Mouse (Mus musculus): Measurements from ENCODE around the gene Lepr.

Gene Lepr

DNA sequence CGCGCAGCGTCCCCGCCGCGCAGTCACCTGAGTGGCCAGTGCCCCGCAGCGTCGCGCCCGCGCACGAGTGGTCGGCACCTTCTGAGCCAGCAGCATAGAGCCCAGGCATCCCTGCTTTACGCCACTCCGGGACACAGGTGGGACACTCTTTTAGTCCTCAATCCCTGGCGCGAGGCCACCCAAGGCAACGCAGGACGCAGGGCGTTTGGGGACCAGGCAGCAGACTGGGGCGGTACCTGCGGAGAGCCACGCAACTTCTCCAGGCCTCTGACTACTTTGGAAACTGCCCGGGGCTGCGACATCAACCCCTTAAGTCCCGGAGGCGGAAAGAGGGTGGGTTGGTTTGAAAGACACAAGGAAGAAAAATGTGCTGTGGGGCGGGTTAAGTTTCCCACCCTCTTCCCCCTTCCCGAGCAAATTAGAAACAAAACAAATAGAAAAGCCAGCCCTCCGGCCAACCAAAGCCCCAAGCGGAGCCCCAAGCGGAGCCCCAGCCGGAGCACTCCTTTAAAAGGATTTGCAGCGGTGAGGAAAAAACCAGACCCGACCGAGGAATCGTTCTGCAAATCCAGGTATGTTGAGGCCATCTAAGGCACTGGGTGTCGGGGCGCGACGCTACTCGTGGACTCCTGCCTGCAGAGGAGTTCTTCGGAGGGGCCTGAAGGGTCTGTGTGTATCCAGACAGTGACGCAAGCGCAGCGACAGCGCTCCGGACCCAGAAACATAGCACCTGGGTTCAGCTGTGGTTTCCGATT lies at the start of gene Lepr:
Lepr (plus strand) TSS at position 38 of the 755 bp plus-strand sequence.
- peak; percentile 52 for DNase-seq (ENCODE audit: extremely low spot score)

DNA sequence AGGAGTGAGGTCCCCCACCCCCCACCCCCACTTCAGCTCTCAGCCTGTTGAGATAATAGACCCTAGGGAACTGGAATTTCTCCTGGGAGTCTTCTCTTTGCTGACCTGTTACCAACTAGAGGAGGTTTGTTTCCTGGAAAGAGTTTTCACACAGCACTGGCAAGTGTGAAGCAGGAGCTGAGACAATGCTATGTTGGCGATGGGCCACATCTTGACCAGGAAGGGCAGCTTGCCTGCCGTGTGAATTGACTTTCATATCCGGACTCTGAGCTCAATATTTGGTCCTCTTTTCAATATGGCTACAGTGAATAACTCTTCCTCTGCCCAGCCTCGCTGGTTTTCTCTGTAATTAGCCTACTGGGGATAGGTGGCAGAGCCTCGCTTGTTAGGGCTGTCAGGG lies 48.0 kb upstream of the Lepr start:
- no peak for DNase-seq (ENCODE audit: extremely low spot score)

DNA sequence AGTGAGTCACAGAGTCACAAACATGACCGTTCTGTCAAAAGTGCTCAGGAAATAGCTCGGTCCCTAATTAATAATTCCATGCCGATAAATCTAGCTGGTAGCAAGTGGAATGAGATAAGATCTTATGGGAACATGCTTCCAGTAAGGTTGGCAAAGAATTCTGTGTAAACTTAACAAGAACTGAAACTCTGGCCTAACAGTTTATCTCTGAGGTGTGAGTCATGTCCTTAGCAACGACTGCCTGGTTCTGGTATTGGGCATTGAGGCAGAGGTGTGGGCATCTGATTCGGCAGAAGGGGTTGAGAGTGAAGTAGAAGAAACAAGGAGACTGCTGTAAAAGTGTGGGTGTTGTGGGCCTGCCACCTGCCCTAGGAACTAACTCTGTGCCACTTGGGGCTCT lies 47.4 kb upstream of the Lepr start:
- no peak for DNase-seq (ENCODE audit: extremely low spot score)

DNA sequence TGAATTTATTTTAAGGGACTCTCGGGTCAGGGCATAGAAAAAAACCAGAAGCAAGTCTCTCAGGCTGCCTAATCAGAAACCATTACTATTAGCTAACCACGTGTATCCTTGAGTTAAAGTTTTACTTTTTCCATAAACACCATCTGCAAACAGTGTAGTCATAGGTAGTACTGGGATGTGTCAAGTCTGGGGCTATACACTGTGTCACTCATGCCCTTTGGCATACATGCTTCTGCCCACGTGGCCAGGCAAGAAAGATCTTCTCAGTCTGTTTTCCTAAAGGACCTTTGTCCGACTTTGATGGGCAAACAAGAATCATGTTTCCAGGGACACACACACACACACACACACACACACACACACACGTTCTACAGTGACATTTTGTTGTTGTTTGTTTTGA lies 42.4 kb upstream of the Lepr start:
- no peak for DNase-seq (ENCODE audit: extremely low spot score)

DNA sequence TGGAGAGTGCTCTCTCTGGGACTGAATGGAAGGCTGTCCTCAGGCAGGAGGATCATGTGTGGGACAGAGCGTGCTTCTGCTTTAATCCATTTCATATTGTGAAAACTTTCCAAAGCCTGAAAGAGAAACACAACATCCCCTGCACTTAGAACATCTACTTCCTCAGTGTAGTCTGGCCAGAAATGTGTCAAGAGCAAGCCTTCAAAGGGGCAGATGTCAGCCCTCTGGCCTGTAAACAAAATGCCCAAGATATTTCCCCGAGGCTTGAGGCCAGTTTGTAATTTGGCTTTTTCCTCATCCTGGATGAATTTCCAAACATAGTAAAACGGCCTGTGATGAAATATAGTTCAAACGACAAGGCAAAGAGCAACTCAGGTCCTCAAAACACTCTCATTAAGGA lies 41.5 kb upstream of the Lepr start:
- DNase-seq (ENCODE audit: extremely low spot score), result no peak

DNA sequence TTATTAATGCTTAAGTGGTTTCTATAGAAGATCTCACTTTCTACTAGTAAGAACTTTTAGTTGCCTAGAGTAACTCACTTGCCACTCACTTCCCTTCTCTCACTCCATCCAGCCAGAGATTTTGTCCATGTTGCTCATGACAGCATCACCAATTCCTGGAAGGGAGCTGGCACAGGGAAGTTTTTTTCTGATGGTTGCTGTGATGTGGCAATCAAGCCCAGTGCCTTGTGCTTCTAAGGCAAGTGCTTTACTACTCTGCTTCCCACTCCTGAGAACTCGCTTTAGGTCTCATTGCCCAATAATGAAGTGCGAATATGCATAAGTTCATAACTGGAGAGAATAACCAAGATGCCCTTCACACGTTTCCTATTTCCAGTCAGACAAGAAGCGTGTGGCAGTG lies 34.6 kb upstream of the Lepr start:
- DNase-seq (ENCODE audit: extremely low spot score), result no peak

DNA sequence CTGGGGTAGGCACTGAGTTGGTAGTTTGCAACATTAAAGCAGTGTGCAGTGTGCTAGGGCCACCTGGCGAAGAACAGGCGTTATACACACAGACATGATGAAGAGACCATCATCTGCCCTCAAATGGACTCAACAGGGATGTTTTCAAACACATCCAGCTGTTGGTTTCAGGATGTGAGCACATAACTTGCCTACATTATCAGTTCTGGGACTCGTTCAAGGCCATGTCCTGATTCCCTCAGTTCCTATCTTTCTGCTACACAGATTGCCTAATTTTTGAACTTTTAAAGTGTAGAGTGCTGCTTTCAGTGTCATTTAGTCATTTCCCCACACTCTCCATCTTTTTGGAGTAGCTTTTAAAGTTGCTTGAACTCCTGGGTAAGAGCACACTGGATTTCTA lies 34.1 kb upstream of the Lepr start:
- no peak for DNase-seq (ENCODE audit: extremely low spot score)

DNA sequence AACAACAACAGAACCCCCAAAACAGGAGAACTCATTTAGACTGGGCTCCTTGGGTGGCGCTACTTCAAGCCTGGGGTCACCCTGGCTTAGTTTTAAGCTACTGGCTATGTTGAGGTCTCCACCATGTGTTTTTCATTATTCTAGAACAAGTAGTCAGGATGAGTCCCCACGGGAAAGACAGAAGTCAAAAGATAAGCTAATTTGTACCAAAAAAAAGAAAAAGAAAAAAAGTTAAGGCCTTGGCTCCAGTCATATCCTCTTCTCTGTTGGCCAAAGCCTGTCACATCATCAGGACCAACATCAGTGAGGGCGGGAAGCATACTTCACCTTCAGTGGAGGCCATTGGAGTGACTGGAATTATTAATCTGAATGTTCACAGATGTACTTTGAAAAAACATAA lies 32.4 kb upstream of the Lepr start:
- DNase-seq (ENCODE audit: extremely low spot score), result no peak

DNA sequence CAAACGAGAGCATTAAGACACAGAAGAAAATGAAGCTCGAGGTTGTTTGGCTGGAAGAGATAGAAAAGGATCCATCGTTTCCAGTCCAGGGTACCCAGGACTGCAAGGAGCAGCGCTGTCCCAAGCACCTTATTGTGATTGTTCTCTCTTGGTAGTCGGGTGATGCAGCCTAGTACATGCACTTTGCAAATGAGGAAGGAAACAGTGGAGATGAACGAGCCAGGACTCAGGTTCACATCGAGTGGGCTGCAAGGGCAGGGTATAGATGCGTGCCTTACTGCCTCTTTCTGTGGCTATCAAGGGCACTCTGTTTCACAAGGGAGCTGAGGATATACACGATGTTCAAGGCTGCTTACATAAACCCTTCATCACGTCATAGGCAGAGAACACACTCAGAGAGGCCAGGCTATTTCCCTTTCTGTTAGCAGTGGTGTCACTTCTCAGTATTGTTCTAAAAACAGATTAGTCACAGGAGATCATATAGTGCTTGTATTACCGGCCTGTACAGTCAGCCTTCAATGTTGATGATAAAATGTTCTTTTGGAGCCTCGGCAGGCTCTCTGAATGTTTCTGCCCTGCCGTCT lies 30.9 kb upstream of the Lepr start:
- no peak for DNase-seq (ENCODE audit: extremely low spot score)

DNA sequence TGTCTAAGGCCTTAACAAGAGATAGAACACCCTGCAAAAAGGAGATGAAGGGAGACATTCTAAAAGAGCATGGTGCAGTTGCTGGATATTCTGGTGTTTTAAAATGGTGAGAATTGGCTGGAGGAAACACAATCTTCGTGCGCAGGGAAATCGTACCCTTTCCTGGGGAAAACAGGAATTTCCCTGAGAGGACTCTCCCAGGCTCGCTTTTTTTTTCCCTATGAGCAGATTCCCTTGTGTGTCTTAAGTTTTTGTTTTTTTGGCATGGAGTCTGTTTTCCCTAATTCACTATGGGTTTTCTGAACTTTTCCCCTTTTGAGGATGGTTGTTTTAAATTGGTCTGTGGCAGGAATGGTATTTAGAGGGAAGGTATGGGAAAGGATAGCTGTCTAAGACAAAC lies 28.0 kb upstream of the Lepr start:
- no peak for DNase-seq (ENCODE audit: extremely low spot score)

DNA sequence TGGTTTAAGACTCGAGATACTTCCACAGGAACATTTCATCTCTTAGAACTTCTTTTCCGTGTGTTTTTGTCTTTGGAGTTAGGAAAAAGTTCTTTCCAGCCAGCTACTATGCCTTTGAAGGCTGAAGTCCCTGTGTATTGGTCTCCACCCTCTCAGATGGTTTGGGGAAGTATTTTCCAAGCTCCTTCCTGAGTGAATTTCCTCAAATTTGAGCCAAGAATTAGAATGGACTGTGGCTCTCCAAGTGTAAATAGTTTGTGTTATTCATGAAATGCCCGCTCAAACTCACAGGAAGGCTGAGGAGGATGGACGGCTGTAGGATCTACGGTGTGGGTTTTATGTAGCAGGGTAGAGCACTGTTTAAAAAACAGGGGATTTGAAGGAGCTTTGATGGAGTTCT lies 27.6 kb upstream of the Lepr start:
- DNase-seq (ENCODE audit: extremely low spot score), result no peak

DNA sequence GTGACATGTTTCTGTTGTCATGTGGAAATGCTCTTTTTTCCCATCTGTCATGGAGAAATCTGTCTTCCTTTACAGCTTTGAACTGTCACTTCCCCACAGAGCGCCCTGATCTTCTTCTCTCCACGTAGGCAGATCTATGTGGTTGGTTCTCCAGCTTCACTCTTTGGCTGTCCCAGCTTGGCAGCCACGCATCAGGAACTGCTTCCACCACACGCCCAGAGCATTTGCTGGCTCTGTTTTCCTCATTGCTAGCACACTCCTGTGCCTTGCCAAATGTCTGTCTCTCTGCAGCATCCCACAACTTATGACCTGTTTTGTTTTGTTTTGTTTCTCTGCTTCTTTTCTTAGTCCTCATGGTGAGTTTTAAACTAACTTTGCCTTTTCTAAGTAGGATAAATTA lies 24.3 kb upstream of the Lepr start:
- DNase-seq (ENCODE audit: extremely low spot score), result no peak

DNA sequence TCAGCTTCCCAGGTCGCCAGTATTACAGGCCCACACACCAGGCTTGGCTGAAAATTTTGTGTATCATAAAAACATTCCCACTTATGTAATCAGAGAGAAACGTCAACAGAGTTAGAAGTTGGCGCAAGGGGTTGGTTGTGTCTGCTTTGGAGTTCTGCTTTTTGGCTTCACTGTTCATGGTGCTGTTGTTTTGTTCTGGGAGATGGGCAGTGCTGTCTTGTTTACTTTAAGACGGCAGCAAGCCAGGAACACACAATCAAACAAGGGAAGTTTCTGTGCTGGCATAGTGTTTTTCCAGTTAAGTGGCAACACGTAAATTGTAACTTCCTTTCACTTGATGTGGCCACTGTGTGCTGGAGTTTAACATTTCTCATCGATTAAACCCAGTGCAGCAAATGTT lies 22.7 kb upstream of the Lepr start:
- DNase-seq (ENCODE audit: extremely low spot score), result no peak

DNA sequence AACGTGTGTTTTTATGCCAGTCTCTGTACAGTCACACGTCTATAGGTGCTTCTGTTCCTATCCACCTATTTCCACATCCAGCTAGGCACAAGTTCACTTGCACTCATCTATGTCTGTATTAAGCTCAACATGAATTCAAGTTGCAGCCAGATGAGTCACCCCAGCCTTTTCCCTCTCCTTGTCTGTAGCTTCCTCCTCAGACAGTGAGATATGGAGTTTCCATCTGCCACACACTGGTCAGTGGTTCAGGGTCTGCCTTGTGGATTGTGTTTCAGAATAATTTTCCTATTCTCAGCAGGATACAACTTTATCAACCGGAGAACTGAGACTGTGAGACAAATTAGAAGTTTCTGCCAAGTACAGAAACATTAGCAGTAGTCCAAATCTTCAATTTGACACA lies 20.0 kb upstream of the Lepr start:
- DNase-seq (ENCODE audit: extremely low spot score), result no peak

DNA sequence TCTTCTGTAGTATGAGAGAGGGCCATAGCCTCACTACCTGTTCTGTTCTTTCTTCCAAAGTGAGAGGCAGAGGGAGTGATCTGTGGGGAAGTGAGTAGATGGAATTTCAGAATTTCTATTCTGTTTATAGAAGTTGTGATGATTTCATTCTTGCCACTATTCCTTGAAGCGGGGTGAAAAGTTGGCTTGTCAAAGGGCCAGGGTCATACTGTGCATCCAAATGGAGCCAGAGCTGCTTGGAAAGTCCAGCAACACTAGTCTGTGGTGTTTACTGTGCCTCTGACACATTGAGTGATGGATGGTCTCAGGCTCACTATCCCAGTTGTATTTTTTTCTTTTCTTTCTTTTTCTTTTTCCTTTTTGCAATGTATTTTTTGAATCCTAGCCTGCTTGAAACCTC lies 17.8 kb upstream of the Lepr start:
- DNase-seq (ENCODE audit: extremely low spot score), result no peak

DNA sequence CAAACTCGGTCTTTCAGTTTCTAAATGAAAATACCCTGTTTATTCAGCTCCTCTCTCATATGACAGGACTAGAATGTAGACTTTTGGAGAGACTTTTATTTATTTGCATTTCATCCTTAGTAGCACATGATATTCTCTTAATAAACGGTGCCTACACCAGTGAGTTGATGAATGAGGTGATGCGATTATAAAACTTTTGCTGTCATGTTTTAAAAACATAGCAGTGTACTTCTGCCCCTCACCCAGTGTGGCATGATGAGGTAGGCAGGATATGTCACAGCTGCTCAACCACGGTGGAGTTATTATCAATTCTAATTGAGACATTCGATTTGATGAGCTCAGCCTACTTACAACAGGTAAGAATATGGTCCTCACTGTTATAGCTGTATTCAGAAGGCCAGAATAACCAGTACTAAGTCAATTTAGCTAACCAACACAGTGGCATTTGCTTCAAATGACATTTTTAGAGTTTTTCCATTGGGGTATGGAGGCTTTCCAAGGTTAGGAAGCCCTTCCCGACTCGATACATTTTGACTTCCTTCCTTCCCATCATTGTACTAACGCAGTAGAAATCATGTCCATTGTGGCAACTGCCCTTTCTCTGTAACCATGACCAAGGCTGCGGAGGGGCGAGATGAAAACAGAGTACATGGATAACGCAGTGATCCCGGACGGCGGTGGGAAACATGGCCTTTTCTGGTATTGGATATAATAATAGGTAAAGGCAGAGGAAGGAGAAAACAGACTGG lies 16.1 kb upstream of the Lepr start:
- DNase-seq (ENCODE audit: extremely low spot score), result no peak

DNA sequence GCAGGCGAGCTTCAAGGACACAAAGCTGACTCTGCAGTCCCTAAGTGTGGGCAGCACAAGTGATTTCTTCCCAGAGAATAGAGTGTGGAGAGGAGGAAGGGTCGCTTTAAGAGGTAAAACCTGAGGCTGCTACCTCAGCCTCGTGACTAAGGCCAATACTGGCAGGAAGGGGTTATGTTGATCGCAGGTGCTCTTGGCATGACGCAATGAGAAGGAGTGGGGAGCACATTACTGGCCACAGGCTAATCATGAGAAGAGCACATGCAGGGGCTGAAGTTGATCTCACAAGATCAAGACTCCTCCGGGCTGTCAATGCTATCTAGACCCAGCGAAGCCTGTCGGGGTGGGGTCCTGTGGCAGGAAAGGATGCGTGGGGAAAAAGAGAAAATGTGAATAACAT lies 11.9 kb upstream of the Lepr start:
- DNase-seq (ENCODE audit: extremely low spot score), result no peak

DNA sequence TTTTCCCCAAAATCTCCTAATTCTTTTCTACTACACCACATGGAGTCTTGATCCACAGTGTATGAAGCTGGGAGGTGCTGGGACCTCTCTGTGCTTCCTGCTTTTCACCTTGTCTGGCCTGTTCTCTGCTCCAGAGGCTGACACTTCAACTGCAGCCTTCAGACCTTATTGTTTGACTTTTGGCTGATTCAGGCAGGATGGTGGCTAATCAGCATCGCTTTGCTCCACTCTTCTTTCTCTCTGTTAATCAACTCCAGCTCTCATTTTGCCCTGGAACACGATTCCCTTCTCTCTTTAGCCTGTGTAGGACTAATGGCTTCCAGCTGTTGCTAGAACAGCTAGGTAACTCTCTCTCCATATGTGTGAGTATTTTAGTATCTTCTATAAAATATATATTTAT lies 10.0 kb upstream of the Lepr start:
- peak; percentile 45 for DNase-seq (ENCODE audit: extremely low spot score)

DNA sequence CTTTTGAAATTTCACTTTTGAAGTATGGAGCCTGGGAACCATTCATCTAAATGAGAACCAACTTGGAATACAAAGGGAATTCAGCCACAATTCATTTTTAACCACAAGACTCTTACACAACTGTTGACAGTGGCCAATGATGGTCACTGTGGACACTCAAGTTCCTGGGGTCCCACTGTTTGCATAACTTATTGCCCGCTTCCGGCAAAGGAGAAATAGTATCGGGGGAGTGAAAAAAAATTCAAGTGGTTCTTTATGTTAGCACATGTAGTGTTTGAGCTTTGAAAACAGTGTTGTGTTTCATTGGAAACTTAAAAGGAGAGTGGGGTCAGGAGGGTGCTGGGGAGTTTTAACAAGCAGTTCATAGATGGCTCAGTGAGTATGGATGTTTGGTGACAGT lies 9.3 kb upstream of the Lepr start:
- peak; percentile 22 for DNase-seq (ENCODE audit: extremely low spot score)

DNA sequence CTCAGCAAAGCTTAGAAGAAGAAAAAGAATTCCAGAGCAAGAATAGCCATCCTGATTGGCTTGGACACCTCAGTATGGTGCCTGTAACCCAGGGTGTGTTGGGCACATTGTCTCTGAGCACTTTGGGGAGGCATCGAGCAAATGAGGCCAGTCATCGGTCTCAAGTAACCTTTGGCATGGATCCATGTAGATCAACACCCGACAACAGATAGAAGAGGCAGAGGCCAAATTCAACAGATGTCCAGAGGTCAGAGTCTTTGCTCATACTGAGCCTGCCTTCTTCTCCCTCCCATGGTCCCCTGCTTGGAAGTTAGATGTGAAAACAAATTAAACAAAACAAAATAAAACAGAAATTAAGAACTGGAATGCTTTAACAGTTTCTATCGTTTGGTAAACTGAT lies 6.8 kb upstream of the Lepr start:
- DNase-seq (ENCODE audit: extremely low spot score), result no peak

DNA sequence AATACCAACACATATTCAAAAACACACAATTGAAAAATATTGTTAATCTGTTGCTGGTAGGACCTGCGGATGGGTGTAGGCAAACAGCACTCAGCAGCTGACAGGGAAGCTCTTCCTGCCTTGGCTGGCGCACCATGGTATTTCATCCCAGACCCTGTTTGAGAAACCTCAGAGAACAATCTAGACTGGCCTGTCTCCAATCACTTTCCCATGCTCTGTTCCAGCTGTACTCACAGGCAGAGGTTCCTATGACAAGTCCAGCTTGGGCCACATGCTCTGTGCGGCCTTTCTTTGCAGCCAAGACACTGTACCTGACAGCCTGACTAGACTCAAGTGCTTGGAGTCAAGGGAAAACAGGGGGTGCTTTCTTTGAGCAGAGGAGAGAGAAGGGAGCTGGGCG lies 6.1 kb upstream of the Lepr start:
- no peak for DNase-seq (ENCODE audit: extremely low spot score)

DNA sequence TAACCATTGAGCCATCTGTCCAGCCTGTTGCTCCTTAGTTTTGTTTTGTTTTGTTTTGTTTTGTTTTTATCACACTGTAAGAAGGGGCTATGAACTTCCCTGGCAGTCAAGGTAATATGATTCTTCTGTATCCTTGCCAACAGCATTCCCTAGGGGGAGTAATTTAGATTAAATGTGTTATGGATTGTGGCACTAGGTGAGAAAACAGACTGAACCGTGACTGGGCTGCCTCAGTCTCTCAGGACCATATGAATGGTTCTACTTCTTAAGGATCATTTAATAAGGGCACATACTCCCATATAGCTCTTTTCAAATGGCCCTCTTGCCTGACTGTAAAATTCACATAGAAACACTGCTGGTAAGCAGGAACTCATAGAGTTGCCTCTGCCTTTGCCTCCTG lies 4.6 kb upstream of the Lepr start:
- no peak for DNase-seq (ENCODE audit: extremely low spot score)

DNA sequence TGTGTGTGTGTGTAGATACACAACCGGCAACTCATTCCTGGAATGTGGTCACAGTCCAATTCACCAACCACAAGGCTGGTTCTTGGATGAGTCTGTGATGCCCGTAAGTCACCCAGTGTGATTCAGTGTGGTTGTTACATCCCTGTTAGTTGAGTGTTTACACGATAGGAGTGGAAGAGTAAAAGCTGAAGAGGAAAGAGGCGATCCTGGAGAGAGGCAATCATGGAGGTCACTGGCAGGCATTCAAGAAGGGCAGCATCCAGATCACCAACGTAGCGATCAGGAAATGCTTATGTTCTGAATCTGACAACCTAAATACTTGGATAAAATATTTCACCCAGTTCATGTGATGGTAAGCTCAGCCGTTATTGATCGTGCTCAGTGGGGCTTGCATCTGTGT lies 1.9 kb upstream of the Lepr start:
- no peak for DNase-seq (ENCODE audit: extremely low spot score)

Measured in embryo, embryonic 9.5 days (tissue).